Mouse (Mus musculus): ENCODE measurements at regions not wholly inside any gene's neighbourhood (a gene's known extent, or its start where the extent isn't known, plus 50 kb on each side); places are given as distances from the start of the nearest gene placed in this dataset.

DNA sequence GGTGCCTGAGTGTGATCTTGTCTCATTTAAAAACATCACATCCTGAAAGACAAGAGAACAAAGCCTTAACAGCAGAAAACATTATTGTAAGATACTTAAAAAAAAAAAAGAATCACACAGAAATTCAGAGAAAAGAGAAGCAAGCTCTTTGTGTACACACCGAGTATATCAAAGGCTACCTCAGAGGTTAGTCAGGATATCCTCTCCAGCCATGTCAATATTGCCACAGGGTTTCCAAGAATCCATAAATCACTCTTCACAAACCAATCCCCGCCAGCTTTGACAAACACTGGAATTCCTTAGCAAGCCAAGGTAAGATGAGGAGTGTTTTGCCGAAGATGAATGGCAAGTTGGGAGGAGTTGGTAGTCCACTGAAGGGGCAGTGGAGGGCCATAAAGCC is 311.3 kb upstream of the Ldb2 start:
- no peak for ATAC-seq (replicated peaks)
- H3K36me3 ChIP-seq: no peaks in the 10 kb centered on the region
- H3K4me2 ChIP-seq (replicated peaks): no peak overlapping the region
- no peaks in the 10 kb centered on the region for H3K27me3 ChIP-seq
- H3K4me1 ChIP-seq: no peaks in the 10 kb centered on the region
- H3K27ac ChIP-seq (replicated peaks): no peak overlapping the region
- no peaks in the 10 kb centered on the region for H3K9me3 ChIP-seq
- no peak overlapping the region for H3K9ac ChIP-seq (replicated peaks)
- H3K4me3 ChIP-seq: no peak overlapping the region
- WGBS: 76% methylated on average over 3 of the region's 3 CpGs

DNA sequence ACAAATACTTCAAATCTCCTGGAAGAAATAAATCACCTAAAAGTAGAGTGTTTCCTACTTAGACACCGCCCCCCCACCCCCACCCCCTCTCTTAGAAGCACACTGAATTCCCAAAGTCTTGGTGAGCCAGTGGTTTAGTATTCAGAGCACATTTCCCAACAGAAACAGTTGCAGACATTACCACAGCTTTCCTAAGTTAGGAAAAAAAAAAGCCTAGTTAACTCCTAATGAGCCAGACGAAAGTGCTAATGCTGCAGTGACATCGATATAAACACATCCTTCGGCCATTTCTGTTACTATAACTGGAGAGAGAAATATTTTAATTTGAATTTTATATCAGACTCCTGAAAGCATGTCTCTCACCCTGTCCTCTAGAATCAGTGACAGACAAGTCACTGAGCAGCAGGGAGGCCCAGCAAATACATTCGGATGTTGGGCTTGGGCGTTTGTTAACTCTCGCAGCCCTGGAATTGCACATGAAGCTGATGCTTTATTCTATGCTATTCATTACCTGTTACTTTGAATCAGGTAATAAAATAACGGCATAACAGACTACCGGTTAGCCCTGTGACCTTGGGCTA is 305.8 kb upstream of the Ldb2 start:
- Histone ChIP-seq H3K4me3 (no peak overlapping the region), H3K4me1 (peaks cover 41% of the 10 kb centered on the region), H3K27me3 (no peaks in the 10 kb centered on the region), H3K4me2 (replicated peaks) (no peak overlapping the region), H3K27ac (replicated peaks) (peak overlapping the region; percentile 35; the same call in 1 of the 2 replicates), H3K9ac (replicated peaks) (no peak overlapping the region), H3K9me3 (no peaks in the 10 kb centered on the region), H3K36me3 (no peaks in the 10 kb centered on the region)
- WGBS: 48% methylated on average over 9 of the region's 9 CpGs
- ATAC-seq (replicated peaks): peak; percentile 68

- 54% methylated on average over 6 of the region's 6 CpGs for WGBS
- Histone ChIP-seq H3K27ac (replicated peaks) (peak overlapping the region; percentile 35), H3K36me3 (no peaks in the 10 kb centered on the region), H3K4me2 (replicated peaks) (no peak overlapping the region), H3K27me3 (no peaks in the 10 kb centered on the region), H3K9me3 (no peaks in the 10 kb centered on the region), H3K4me1 (peaks cover 41% of the 10 kb centered on the region), H3K9ac (replicated peaks) (no peak overlapping the region), H3K4me3 (no peak overlapping the region)
- ATAC-seq (replicated peaks): peak; percentile 38; the same call in 1 of the 2 replicates
Measured at GRCm38 (mm10) chr5:45103763-45104428, 304.4 kb upstream of the Ldb2 start.

- 44% methylated on average over 3 of the region's 3 CpGs for WGBS
- no peaks in the 10 kb centered on the region for H3K36me3 ChIP-seq
- ATAC-seq (replicated peaks): no peak
Measured at GRCm38 (mm10) chr5:45102661-45103060, 303.2 kb upstream of the Ldb2 start.

GRCm38 (mm10) chr5:45101777-45102176 is 302.3 kb upstream of the Ldb2 start:
- Histone ChIP-seq H3K27me3 (no peaks in the 10 kb centered on the region), H3K4me1 (peaks cover 41% of the 10 kb centered on the region), H3K9ac (replicated peaks) (no peak overlapping the region), H3K27ac (replicated peaks) (peak overlapping the region; percentile 40), H3K9me3 (no peaks in the 10 kb centered on the region), H3K4me3 (no peak overlapping the region), H3K36me3 (no peaks in the 10 kb centered on the region), H3K4me2 (replicated peaks) (no peak overlapping the region)
- WGBS: 40% methylated on average over 4 of the region's 4 CpGs
- no peak for ATAC-seq (replicated peaks)

More at GRCm38 (mm10) chr5:45102661-45103060, 303.2 kb upstream of the Ldb2 start:
- Histone ChIP-seq H3K27ac (replicated peaks) (0 out of 2 replicates have a peak overlapping the region, but pooled peaks have one; percentile 52), H3K4me2 (replicated peaks) (no peak overlapping the region), H3K27me3 (no peaks in the 10 kb centered on the region), H3K4me1 (peaks cover 41% of the 10 kb centered on the region), H3K4me3 (no peak overlapping the region), H3K9ac (replicated peaks) (no peak overlapping the region), H3K9me3 (no peaks in the 10 kb centered on the region)

DNA sequence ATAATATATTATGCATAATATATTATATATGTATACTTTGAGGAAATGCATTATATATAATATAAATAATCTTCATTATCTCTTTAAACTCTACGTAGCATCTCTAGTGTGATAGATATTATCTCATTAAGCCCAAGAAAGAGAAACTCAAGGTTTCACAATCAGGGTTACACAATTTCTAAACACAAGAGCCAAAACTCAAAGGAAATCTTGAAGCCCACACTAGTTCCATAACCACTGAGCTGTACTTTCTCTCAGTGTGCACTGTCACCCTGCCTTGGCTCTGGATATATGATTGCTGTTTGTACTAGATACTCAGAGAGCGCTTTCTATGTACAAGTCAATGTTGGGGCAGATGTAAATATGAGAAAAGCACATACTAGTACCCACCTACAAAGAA is 299.6 kb upstream of the Ldb2 start:
- Histone ChIP-seq H3K27ac (replicated peaks) (no peak overlapping the region), H3K36me3 (no peaks in the 10 kb centered on the region), H3K4me2 (replicated peaks) (no peak overlapping the region), H3K27me3 (no peaks in the 10 kb centered on the region), H3K4me3 (no peak overlapping the region), H3K9me3 (no peaks in the 10 kb centered on the region), H3K9ac (replicated peaks) (no peak overlapping the region), H3K4me1 (peaks cover 26% of the 10 kb centered on the region)
- no peak for ATAC-seq (replicated peaks)
- WGBS: 98% methylated on average over 2 of the region's 2 CpGs

GRCm38 (mm10) chr5:45097941-45098340 is 298.5 kb upstream of the Ldb2 start:
- no peak overlapping the region for H3K4me2 ChIP-seq (replicated peaks)
- no peak for ATAC-seq (replicated peaks)
- H3K27ac ChIP-seq (replicated peaks): no peak overlapping the region
- H3K9ac ChIP-seq (replicated peaks): no peak overlapping the region
- WGBS: 90% methylated on average over 1 of the region's 1 CpGs
- H3K27me3 ChIP-seq: no peaks in the 10 kb centered on the region
- peaks cover 16% of the 10 kb centered on the region for H3K4me1 ChIP-seq
- no peak overlapping the region for H3K4me3 ChIP-seq
- H3K36me3 ChIP-seq: no peaks in the 10 kb centered on the region
- H3K9me3 ChIP-seq: no peaks in the 10 kb centered on the region

- Histone ChIP-seq H3K27ac (replicated peaks) (no peak overlapping the region), H3K4me1 (no peaks in the 10 kb centered on the region), H3K4me3 (no peak overlapping the region), H3K36me3 (no peaks in the 10 kb centered on the region), H3K9me3 (no peaks in the 10 kb centered on the region), H3K27me3 (no peaks in the 10 kb centered on the region), H3K9ac (replicated peaks) (no peak overlapping the region), H3K4me2 (replicated peaks) (no peak overlapping the region)
- WGBS: 91% methylated on average over 1 of the region's 1 CpGs
- no peak for ATAC-seq (replicated peaks)
Measured at GRCm38 (mm10) chr5:45084741-45085140, 285.3 kb upstream of the Ldb2 start.

GRCm38 (mm10) chr5:45082601-45083000 is 283.1 kb upstream of the Ldb2 start:
- Histone ChIP-seq H3K36me3 (no peaks in the 10 kb centered on the region), H3K27ac (replicated peaks) (no peak overlapping the region), H3K9ac (replicated peaks) (no peak overlapping the region), H3K4me1 (no peaks in the 10 kb centered on the region), H3K4me3 (no peak overlapping the region), H3K4me2 (replicated peaks) (no peak overlapping the region), H3K9me3 (no peaks in the 10 kb centered on the region), H3K27me3 (no peaks in the 10 kb centered on the region)
- ATAC-seq (replicated peaks): no peak

DNA sequence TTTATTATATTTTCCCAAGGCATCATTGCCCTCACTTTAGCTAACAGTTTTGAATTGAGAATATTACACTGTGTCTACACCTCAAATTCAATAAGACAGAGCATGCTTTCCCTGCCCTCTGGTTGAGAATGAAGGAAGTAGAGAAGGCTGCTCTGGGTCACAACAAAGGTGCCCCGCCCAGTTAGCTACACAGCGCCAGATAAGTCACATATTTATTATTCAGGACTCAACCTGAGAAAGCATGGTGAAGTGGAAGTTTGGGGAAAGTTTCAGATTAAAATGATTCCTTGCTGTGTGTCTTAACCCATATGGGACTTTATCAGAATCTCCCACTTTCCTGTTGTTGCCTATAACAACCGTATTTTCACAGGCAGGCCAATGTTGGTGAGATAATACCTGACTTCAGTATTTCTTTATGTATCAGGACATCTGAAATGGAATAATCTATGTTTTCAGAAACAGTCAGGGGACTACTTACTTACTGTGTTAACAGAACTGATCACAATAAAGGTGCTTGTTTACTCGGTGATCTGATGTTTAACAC is 276.9 kb upstream of the Ldb2 start:
- Histone ChIP-seq H3K4me1 (no peaks in the 10 kb centered on the region), H3K9ac (replicated peaks) (no peak overlapping the region), H3K4me3 (no peak overlapping the region), H3K36me3 (no peaks in the 10 kb centered on the region), H3K9me3 (no peaks in the 10 kb centered on the region), H3K27ac (replicated peaks) (no peak overlapping the region), H3K4me2 (replicated peaks) (no peak overlapping the region), H3K27me3 (no peaks in the 10 kb centered on the region)
- ATAC-seq (replicated peaks): no peak
- whole genome bisulfite sequencing: 88% methylated on average over 4 of the region's 4 CpGs

- H3K36me3 ChIP-seq: no peaks in the 10 kb centered on the region
- no peak overlapping the region for H3K4me3 ChIP-seq
- H3K27me3 ChIP-seq: no peaks in the 10 kb centered on the region
- no peaks in the 10 kb centered on the region for H3K4me1 ChIP-seq
- no peak overlapping the region for H3K27ac ChIP-seq (replicated peaks)
- H3K9me3 ChIP-seq: no peaks in the 10 kb centered on the region
- H3K9ac ChIP-seq (replicated peaks): no peak overlapping the region
- no peak for ATAC-seq (replicated peaks)
- H3K4me2 ChIP-seq (replicated peaks): no peak overlapping the region
Measured at GRCm38 (mm10) chr5:45075195-45075594, 275.7 kb upstream of the Ldb2 start.

- no peaks in the 10 kb centered on the region for H3K27me3 ChIP-seq
- ATAC-seq (replicated peaks): no peak
- no peaks in the 10 kb centered on the region for H3K4me1 ChIP-seq
- no peaks in the 10 kb centered on the region for H3K9me3 ChIP-seq
- no peak overlapping the region for H3K4me2 ChIP-seq (replicated peaks)
- H3K4me3 ChIP-seq: no peak overlapping the region
- 89% methylated on average over 1 of the region's 1 CpGs for WGBS
- no peak overlapping the region for H3K27ac ChIP-seq (replicated peaks)
- no peak overlapping the region for H3K9ac ChIP-seq (replicated peaks)
- H3K36me3 ChIP-seq: no peaks in the 10 kb centered on the region
Measured at GRCm38 (mm10) chr5:45072529-45072928, 273.0 kb upstream of the Ldb2 start.

Data from forebrain, embryonic 15.5 days (tissue).